Comparison of ENCODE assay signal across 8 mouse cellular contexts in the genomic region with DNA sequence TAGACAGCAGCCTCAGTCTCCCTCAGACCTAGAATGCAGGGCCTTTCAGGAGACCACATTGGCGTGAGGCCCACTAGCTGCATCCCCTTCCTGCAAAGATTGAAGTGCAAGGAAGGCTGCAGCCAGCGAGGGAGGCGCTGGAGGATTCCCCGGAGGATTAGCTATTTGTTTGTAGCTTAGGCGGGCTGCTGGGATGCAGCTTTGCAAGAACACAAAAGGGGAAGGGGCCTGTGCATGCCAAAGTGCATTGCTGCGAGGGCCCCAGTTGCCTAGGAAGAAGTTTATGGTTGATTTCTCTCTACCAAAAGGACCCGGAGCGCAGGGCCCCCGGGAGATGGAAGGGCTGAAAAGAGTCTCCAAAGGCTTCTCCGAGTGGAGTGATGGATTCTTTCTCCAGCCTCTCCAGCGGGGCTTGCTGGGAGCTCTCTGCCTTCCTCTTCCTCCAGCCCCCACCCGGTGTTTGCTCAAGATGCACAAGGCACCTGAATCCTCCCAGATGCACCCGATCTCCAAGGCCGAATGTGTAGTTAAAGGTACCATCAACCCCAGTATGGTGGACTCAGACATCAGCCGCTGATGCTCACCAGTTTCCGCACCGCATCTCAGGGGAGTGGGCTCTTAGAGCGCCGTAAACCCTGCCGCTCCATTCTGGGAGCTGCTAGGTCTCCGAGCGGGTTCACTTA. TPM values are rescaled to one million over a fixed set of nuclear protein-coding genes. Genes with fewer than 3 reads are reported as not detected.
DNase-seq lines count a peak whose midpoint lies in the region; ATAC-seq and TF ChIP-seq lines count a peak whose summit lies in the region.

No protein-coding gene starts in this region.

- peaks cover 39% of the 10 kb centered on the region for H3K36me3 ChIP-seq in forebrain, embryonic 16.5 days (ENCODE audit: control insufficient read depth, insufficient read depth)
- peaks cover 42% of the 10 kb centered on the region for H3K36me3 ChIP-seq in midbrain, embryonic 12.5 days

- H3K27me3 ChIP-seq in forebrain, embryonic 16.5 days (replicated peaks; ENCODE audit: control insufficient read depth, insufficient read depth, low read length): no peaks in the 10 kb centered on the region
- peaks cover 18% of the 10 kb centered on the region for H3K27me3 ChIP-seq in midbrain, embryonic 12.5 days

- peaks cover 12% of the 10 kb centered on the region for H3K4me1 ChIP-seq in forebrain, embryonic 16.5 days (replicated peaks; ENCODE audit: control insufficient read depth, insufficient read depth, low read length)
- peaks cover 12% of the 10 kb centered on the region for H3K4me1 ChIP-seq in midbrain, embryonic 12.5 days

- H3K27ac ChIP-seq in forebrain, embryonic 16.5 days (ENCODE audit: low read length): peak overlapping the region; percentile 99
- H3K27ac ChIP-seq in layer of hippocampus, adult 2 months: peak overlapping the region; percentile 91
- peak overlapping the region; percentile 98 for H3K27ac ChIP-seq in midbrain, embryonic 12.5 days (replicated peaks)

- ATAC-seq in forebrain, embryonic 16.5 days: peak; percentile 64
- ATAC-seq in midbrain, embryonic 12.5 days (ENCODE audit: low FRiP score, low read depth): peak; percentile 68

- H3K4me3 ChIP-seq in forebrain, embryonic 16.5 days (replicated peaks; ENCODE audit: low read length): peak overlapping the region; percentile 82
- peak overlapping the region; percentile 86 for H3K4me3 ChIP-seq in layer of hippocampus, adult 2 months
- peak overlapping the region; percentile 69 for H3K4me3 ChIP-seq in midbrain, embryonic 12.5 days

- DNase-seq in kidney, adult 18-20 months: peak; percentile 9
- no peak for DNase-seq in kidney, adult 11 months
- DNase-seq in cerebellum, adult 11 months: peak; percentile 42
- peak in 1 of 2 experiments; percentile 32 for DNase-seq in layer of hippocampus, adult 2 months (ENCODE audit: low spot score in 2 of 2)
- DNase-seq in ovary, postnatal 14 days (ENCODE audit: low spot score): no peak
- no peak for DNase-seq in thymus, postnatal 14 days

- H3K9me3 ChIP-seq in forebrain, embryonic 16.5 days (ENCODE audit: control insufficient read depth, low read length): peaks cover 31% of the 10 kb centered on the region
- peaks cover 38% of the 10 kb centered on the region for H3K9me3 ChIP-seq in midbrain, embryonic 12.5 days

- no peak for TF ChIP-seq CTCF in layer of hippocampus, adult 2 months (conservative IDR thresholded peaks at IDR 0.05)

- under 1% methylated on average over 22 of the region's 22 CpGs for WGBS in forebrain, embryonic 16.5 days
- 0% methylated on average over 22 of the region's 22 CpGs for WGBS in midbrain, embryonic 12.5 days

- H3K4me2 ChIP-seq in forebrain, embryonic 16.5 days (ENCODE audit: low read length): peak overlapping the region; percentile 82
- peak overlapping the region; percentile 61 for H3K4me2 ChIP-seq in midbrain, embryonic 12.5 days (replicated peaks)

- H3K9ac ChIP-seq in forebrain, embryonic 16.5 days (replicated peaks; ENCODE audit: low read depth, low read length): peak overlapping the region; percentile 99
- H3K9ac ChIP-seq in midbrain, embryonic 12.5 days (replicated peaks): peak overlapping the region; percentile 90

RNA-seq across cellular contexts. Expression of gene Ccdc177, which starts 0.6 kb away (rescaled TPM):
- 4.3 and 4.5 TPM in 2 replicates for polyA plus RNA-seq in forebrain, embryonic 16.5 days (2015; fragmentation: Nextera tagmentation; extraction: Ambion mirVana)
- total RNA-seq in layer of hippocampus, adult 2 months (2021): 10 to 100 TPM; 18.4 to 18.6 TPM
- 7.8 and 9.7 TPM in 2 replicates for polyA plus RNA-seq in midbrain, embryonic 12.5 days (2016; fragmentation: Nextera tagmentation; extraction: Ambion mirVana)

RNA-seq across cellular contexts. Expression of gene Susd6, which starts 30.5 kb away (rescaled TPM):
- polyA plus RNA-seq in forebrain, embryonic 16.5 days (2015; fragmentation: Nextera tagmentation; extraction: Ambion mirVana): 14.3 and 14.4 TPM in 2 replicates
- 10 to 100 TPM; 71.6 to 72.1 TPM for total RNA-seq in layer of hippocampus, adult 2 months (2021)
- polyA plus RNA-seq in midbrain, embryonic 12.5 days (2016; fragmentation: Nextera tagmentation; extraction: Ambion mirVana): 22.3 and 23.5 TPM in 2 replicates

Comparison
In these comparisons a context has a peak if more than half of its experiments do, and no peak if none do; other contexts are left out.
1. DNase-seq: peak in kidney, adult 18-20 months (single experiment) and cerebellum, adult 11 months (single experiment); none in kidney, adult 11 months (single experiment), ovary, postnatal 14 days (single experiment) and thymus, postnatal 14 days (single experiment).
2. Peak in every context shown above with its lines, with median percentiles within 50 percentile points of each other: H3K27ac ChIP-seq and H3K4me3 ChIP-seq.